13 mouse cellular contexts compared by ENCODE assay signal in genomic region chr2:145784964-145785363, GRCm38 (mm10).
DNase-seq lines count a peak whose midpoint lies in the region; ATAC-seq and TF ChIP-seq lines count a peak whose summit lies in the region.
"Had no signal": no experiment of that assay in that cellular context is flagged by ENCODE, and none has a peak within 500 bp of the region (broad histone marks: within the 10 kb centered on the region; RNA-seq: fewer than 3 reads in every experiment).

No protein-coding gene starts in this region.

- H3K4me1 ChIP-seq in heart, embryonic 13.5 days, result peaks cover 54% of the 10 kb centered on the region
- peaks cover 53% of the 10 kb centered on the region for H3K4me1 ChIP-seq in lung, embryonic 15.5 days
- H3K4me1 ChIP-seq in embryonic fibroblast, embryonic 13.5 days (ENCODE audit: control insufficient read depth, insufficient read depth, low read length), result peaks cover 22% of the 10 kb centered on the region
- peaks cover 26% of the 10 kb centered on the region for H3K4me1 ChIP-seq in stomach, embryonic 14.5 days (ENCODE audit: control insufficient read depth, insufficient read depth, low read length)
- H3K4me1 ChIP-seq in liver, postnatal 0 days (ENCODE audit: insufficient read depth), result peaks cover 7% of the 10 kb centered on the region; the same call in 1 of the 2 replicates

- no peak for DNase-seq in heart, postnatal 25 days (ENCODE audit: low spot score)
- DNase-seq in lung, postnatal 25 days (ENCODE audit: low spot score), result no peak
- DNase-seq in liver, postnatal 0 days, result no peak
- no peak for DNase-seq in right cerebral cortex, postnatal 14 days
- DNase-seq: cerebellum, adult 11-12 months; thymus, adult 2 months had no signal

- intact Hi-C loops in heart, postnatal 25 days (cut with DNase I), result loop anchor here (5.0 kb wide), 2 partner anchors 43 to 102 kb away; no protein-coding TSS in a partner anchor

- no peak for TF ChIP-seq CTCF in embryonic fibroblast, embryonic 13.5 days (IDR thresholded peaks at IDR 0.05; ENCODE audit: borderline replicate concordance, insufficient read depth, low read length)
- TF ChIP-seq CTCF in liver, postnatal 0 days (IDR thresholded peaks at IDR 0.05; ENCODE audit: low read depth), result no peak

- no peaks in the 10 kb centered on the region for H3K27me3 ChIP-seq in heart, embryonic 13.5 days (replicated peaks)
- H3K27me3 ChIP-seq in lung, embryonic 15.5 days, result no peaks in the 10 kb centered on the region
- H3K27me3 ChIP-seq in stomach, embryonic 14.5 days (ENCODE audit: control insufficient read depth, insufficient read depth, low read length), result no peaks in the 10 kb centered on the region
- no peaks in the 10 kb centered on the region for H3K27me3 ChIP-seq in liver, postnatal 0 days (ENCODE audit: insufficient read depth, low read length)
- H3K27me3 ChIP-seq: CH12.LX; liver, embryonic 15.5 days had no signal

- H3K4me3 ChIP-seq in heart, embryonic 13.5 days, result no peak overlapping the region
- H3K4me3 ChIP-seq in lung, embryonic 15.5 days, result no peak overlapping the region
- no peak overlapping the region for H3K4me3 ChIP-seq in embryonic fibroblast, embryonic 13.5 days (ENCODE audit: insufficient read depth, low read length)
- H3K4me3 ChIP-seq in stomach, embryonic 14.5 days (ENCODE audit: low read depth, low read length), result no peak overlapping the region
- no peak overlapping the region for H3K4me3 ChIP-seq in liver, postnatal 0 days (ENCODE audit: low read depth, low read length)
- H3K4me3 ChIP-seq: liver, embryonic 15.5 days had no signal

- no peaks in the 10 kb centered on the region for H3K9me3 ChIP-seq in heart, embryonic 13.5 days
- no peaks in the 10 kb centered on the region for H3K9me3 ChIP-seq in lung, embryonic 15.5 days
- no peaks in the 10 kb centered on the region for H3K9me3 ChIP-seq in stomach, embryonic 14.5 days (ENCODE audit: control insufficient read depth, low read depth, low read length)
- no peaks in the 10 kb centered on the region for H3K9me3 ChIP-seq in liver, postnatal 0 days (ENCODE audit: low read length)
- H3K9me3 ChIP-seq: liver, embryonic 15.5 days; midbrain, embryonic 10.5 days had no signal

- peak overlapping the region; percentile 24; the same call in 1 of the 2 replicates for H3K9ac ChIP-seq in heart, embryonic 13.5 days
- H3K9ac ChIP-seq in lung, embryonic 15.5 days, result no peak overlapping the region
- no peak overlapping the region for H3K9ac ChIP-seq in stomach, embryonic 14.5 days (replicated peaks; ENCODE audit: low read depth, low read length)
- no peak overlapping the region for H3K9ac ChIP-seq in liver, postnatal 0 days (replicated peaks)
- H3K9ac ChIP-seq: liver, embryonic 15.5 days had no signal

- no peak for TF ChIP-seq POLR2A in embryonic fibroblast, embryonic 13.5 days (IDR thresholded peaks at IDR 0.05; ENCODE audit: low read depth, low read length)

- no peak for ATAC-seq in heart, embryonic 13.5 days (ENCODE audit: extremely low read depth, insufficient number of reproducible peaks, low FRiP score, low TSS enrichment)
- peak; percentile 10; the same call in 1 of the 2 replicates for ATAC-seq in lung, embryonic 15.5 days (ENCODE audit: borderline replicate concordance, extremely low read depth, low FRiP score, low TSS enrichment)
- no peak for ATAC-seq in stomach, embryonic 14.5 days (ENCODE audit: insufficient number of reproducible peaks, insufficient read depth, low FRiP score, low read depth)
- ATAC-seq in liver, postnatal 0 days, result no peak

- no peak for TF ChIP-seq EP300 in liver, postnatal 0 days (IDR thresholded peaks at IDR 0.05; ENCODE audit: low read depth)

- H3K4me2 ChIP-seq in heart, embryonic 13.5 days, result peak overlapping the region; percentile 77; the same call in 1 of the 2 replicates
- no peak overlapping the region for H3K4me2 ChIP-seq in lung, embryonic 15.5 days
- H3K4me2 ChIP-seq in stomach, embryonic 14.5 days (replicated peaks; ENCODE audit: low read depth, low read length), result no peak overlapping the region
- no peak overlapping the region for H3K4me2 ChIP-seq in liver, postnatal 0 days (ENCODE audit: low read depth, low read length)
- H3K4me2 ChIP-seq: liver, embryonic 15.5 days had no signal

- WGBS in heart, embryonic 13.5 days, result 59% methylated on average over 1 of the region's 1 CpGs
- WGBS in lung, embryonic 15.5 days, result 54% methylated on average over 1 of the region's 1 CpGs
- 85% methylated on average over 1 of the region's 1 CpGs for WGBS in stomach, embryonic 14.5 days
- WGBS in liver, postnatal 0 days (ENCODE audit: insufficient replicate concordance), result 70% methylated on average over 1 of the region's 1 CpGs

- peaks cover 4% of the 10 kb centered on the region; the same call in 1 of the 2 replicates for H3K36me3 ChIP-seq in heart, embryonic 13.5 days
- no peaks in the 10 kb centered on the region for H3K36me3 ChIP-seq in lung, embryonic 15.5 days
- no peaks in the 10 kb centered on the region; the same call in 1 of the 2 replicates for H3K36me3 ChIP-seq in stomach, embryonic 14.5 days (ENCODE audit: control insufficient read depth, insufficient read depth, low read length)
- H3K36me3 ChIP-seq in liver, postnatal 0 days (replicated peaks; ENCODE audit: insufficient read depth, low read length), result no peaks in the 10 kb centered on the region
- H3K36me3 ChIP-seq: liver, embryonic 15.5 days; midbrain, embryonic 10.5 days had no signal

- H3K27ac ChIP-seq in heart, embryonic 13.5 days (replicated peaks), result peak overlapping the region; percentile 91
- peak overlapping the region; percentile 80 for H3K27ac ChIP-seq in lung, embryonic 15.5 days
- peak overlapping the region; percentile 77 for H3K27ac ChIP-seq in embryonic fibroblast, embryonic 13.5 days (ENCODE audit: insufficient read depth, low read length)
- H3K27ac ChIP-seq in stomach, embryonic 14.5 days (ENCODE audit: low read length), result peak overlapping the region; percentile 89
- no peak overlapping the region for H3K27ac ChIP-seq in liver, postnatal 0 days (ENCODE audit: low read depth)
